Mouse (Mus musculus) MEL (cell line): ENCODE results near the gene Pstk. TPM values are rescaled to one million over a fixed set of nuclear protein-coding genes. Genes with fewer than 3 reads are reported as not detected.

ENCODE experiments used
- DNase-seq: peaks from one replicate; pipeline ENCODE4 v3.0.0; 2011; ENCODE audit warnings: low read depth, low spot score
- H3K27ac ChIP-seq: 2 replicates; pipeline ENCODE4 v1.5.1; 2012; ENCODE audit warnings: low read depth, mild to moderate bottlenecking, control low read depth, low read length, moderate library complexity; ENCODE audit not compliant: control insufficient read depth
- H3K27me3 ChIP-seq, 2 experiments: fragments of 150-350 bp in 1 of 2; sonication (generic) in 1 of 2; 2 replicates each; pipeline ENCODE4 v1.6.1; 2012; ENCODE audit warnings: low read length in 2 of 2, mild to moderate bottlenecking in 2 of 2, improper control_type of control experiment in 1 of 2, moderate library complexity in 1 of 2; ENCODE audit not compliant: insufficient read depth in 2 of 2, control insufficient read depth in 1 of 2
- H3K36me3 ChIP-seq, 2 experiments: 2 replicates each; pipeline ENCODE4 v1.6.1; 2012 to 2014; ENCODE audit warnings: low read length in 2 of 2, improper control_type of control experiment in 1 of 2, inconsistent platforms in 1 of 2, mild to moderate bottlenecking in 1 of 2; ENCODE audit not compliant: insufficient read depth in 2 of 2, control insufficient read depth in 1 of 2
- H3K4me1 ChIP-seq, 2 experiments: fragments of 150-350 bp in 1 of 2; sonication (generic) in 1 of 2; 2 replicates each; pipeline ENCODE4 v1.6.1; 2012; ENCODE audit warnings: low read length in 2 of 2, improper control_type of control experiment in 1 of 2, mild to moderate bottlenecking in 1 of 2; ENCODE audit not compliant: insufficient read depth in 2 of 2, control insufficient read depth in 1 of 2
- H3K4me3 ChIP-seq, 2 experiments: fragments of 150-350 bp in 1 of 2; sonication (generic) in 1 of 2; 2 replicates each; pipeline ENCODE4 v1.5.1; 2012; ENCODE audit warnings: low read depth in 2 of 2, low read length in 2 of 2, mild to moderate bottlenecking in 2 of 2, moderate library complexity in 2 of 2, control low read depth in 1 of 2, improper control_type of control experiment in 1 of 2; ENCODE audit not compliant: control insufficient read depth in 1 of 2, insufficient read depth in 1 of 2
- H3K79me2 ChIP-seq: 2 replicates; pipeline ENCODE4 v1.6.1; 2012; ENCODE audit warnings: mild to moderate bottlenecking, low read length, moderate library complexity; ENCODE audit not compliant: control insufficient read depth, poor library complexity, insufficient read depth
- H3K9ac ChIP-seq: 2 replicates; pipeline ENCODE4 v1.6.1; 2012; ENCODE audit warnings: low read depth, mild to moderate bottlenecking, control low read depth, low read length, moderate library complexity; ENCODE audit not compliant: control insufficient read depth, poor library complexity, severe bottlenecking
- H3K9me3 ChIP-seq: fragments of 150-350 bp; sonication (generic); replicated peaks from 2 replicates; pipeline ENCODE4 v1.6.1; 2012; ENCODE audit warnings: mild to moderate bottlenecking, low read length, improper control_type of control experiment, moderate library complexity; ENCODE audit not compliant: insufficient read depth
- BHLHE40 ChIP-seq: IDR thresholded peaks from 2 replicates; pipeline ENCODE4 v1.6.1; 2012; ENCODE audit warnings: low read depth, mild to moderate bottlenecking, inconsistent platforms, low read length, improper control_type of control experiment, borderline replicate concordance
- CTCF ChIP-seq, 3 experiments: IDR thresholded peaks in 2 of 3; conservative IDR thresholded peaks in 1 of 3; 2 replicates each; pipeline ENCODE4 v1.5.1; 2011 to 2012; ENCODE audit warnings: low read length in 3 of 3, low read depth in 2 of 3, mild to moderate bottlenecking in 2 of 3, improper control_type of control experiment in 1 of 3, inconsistent platforms in 1 of 3, mixed read lengths in 1 of 3, moderate library complexity in 1 of 3; ENCODE audit not compliant: control insufficient read depth in 1 of 3, insufficient read depth in 1 of 3, poor library complexity in 1 of 3, severe bottlenecking in 1 of 3
- EP300 ChIP-seq, 2 experiments: IDR thresholded peaks; 2 replicates each; pipeline ENCODE4 v1.6.1; 2011; ENCODE audit warnings: improper control_type of control experiment in 2 of 2, low read length in 2 of 2, low read depth in 1 of 2, mild to moderate bottlenecking in 1 of 2
- ETS1 ChIP-seq: IDR thresholded peaks from 2 replicates; pipeline ENCODE4 v1.6.1; 2012; ENCODE audit warnings: low read depth, mild to moderate bottlenecking, inconsistent platforms, low read length, improper control_type of control experiment, moderate library complexity
- KAT2A ChIP-seq: conservative IDR thresholded peaks from 2 replicates; pipeline ENCODE4 v1.6.1; 2012; ENCODE audit warnings: low read depth, low read length, improper control_type of control experiment, inconsistent platforms
- MAFK ChIP-seq: IDR thresholded peaks from 2 replicates; pipeline ENCODE4 v1.6.1; 2011; ENCODE audit warnings: low read depth, mild to moderate bottlenecking, low read length, improper control_type of control experiment, borderline replicate concordance
- MEF2A ChIP-seq: IDR thresholded peaks from 2 replicates; pipeline ENCODE4 v1.6.1; 2014; ENCODE audit warnings: low read depth, mild to moderate bottlenecking, inconsistent platforms, low read length, improper control_type of control experiment; ENCODE audit not compliant: poor library complexity, insufficient replicate concordance, severe bottlenecking; ENCODE audit errors: extremely low read depth
- MXI1 ChIP-seq: IDR thresholded peaks from 2 replicates; pipeline ENCODE4 v1.6.1; 2011; ENCODE audit warnings: mild to moderate bottlenecking, low read depth, low read length, improper control_type of control experiment
- MYC ChIP-seq: IDR thresholded peaks from 2 replicates; pipeline ENCODE4 v1.6.1; 2011; ENCODE audit warnings: low read depth, mild to moderate bottlenecking, low read length, improper control_type of control experiment, moderate library complexity
- NELFE ChIP-seq: IDR thresholded peaks from 2 replicates; pipeline ENCODE4 v1.6.1; 2011; ENCODE audit warnings: low read depth, low read length, improper control_type of control experiment
- NRF1 ChIP-seq: IDR thresholded peaks from 2 replicates; pipeline ENCODE4 v1.6.1; 2014; ENCODE audit warnings: low read depth, mild to moderate bottlenecking, inconsistent platforms, low read length, improper control_type of control experiment, moderate library complexity; ENCODE audit not compliant: poor library complexity, insufficient read depth, severe bottlenecking
- POLR2A ChIP-seq, 2 experiments: IDR thresholded peaks; 2 replicates each; pipeline ENCODE4 v1.6.1; 2011 to 2012; ENCODE audit warnings: low read length in 2 of 2, mild to moderate bottlenecking in 2 of 2, control low read depth in 1 of 2, improper control_type of control experiment in 1 of 2, low read depth in 1 of 2, moderate library complexity in 1 of 2; ENCODE audit not compliant: control insufficient read depth in 1 of 2, insufficient read depth in 1 of 2, poor library complexity in 1 of 2
- SIN3A ChIP-seq: IDR thresholded peaks from 2 replicates; pipeline ENCODE4 v1.6.1; 2012; ENCODE audit warnings: low read length, improper control_type of control experiment, inconsistent platforms
- SMC3 ChIP-seq: IDR thresholded peaks from 2 replicates; pipeline ENCODE4 v1.6.1; 2011; ENCODE audit warnings: low read depth, low read length, improper control_type of control experiment
- TAL1 ChIP-seq: IDR thresholded peaks from 2 replicates; pipeline ENCODE4 v1.6.1; 2012; ENCODE audit warnings: mild to moderate bottlenecking, inconsistent platforms, low read length, moderate library complexity, mixed read lengths
- TBP ChIP-seq: IDR thresholded peaks from 2 replicates; pipeline ENCODE4 v1.8.0; 2011; ENCODE audit warnings: low read depth, low read length, improper control_type of control experiment
- TCF12 ChIP-seq: IDR thresholded peaks from 2 replicates; pipeline ENCODE4 v1.6.1; 2014; ENCODE audit warnings: low read depth, mild to moderate bottlenecking, inconsistent platforms, low read length, improper control_type of control experiment, moderate library complexity
- UBTF ChIP-seq: IDR thresholded peaks from 2 replicates; pipeline ENCODE4 v1.6.1; 2012; ENCODE audit warnings: low read depth, mild to moderate bottlenecking, inconsistent platforms, low read length, improper control_type of control experiment, moderate library complexity, borderline replicate concordance; ENCODE audit not compliant: insufficient read depth
- USF2 ChIP-seq, 2 experiments: IDR thresholded peaks; 2 replicates each; pipeline ENCODE4 v1.6.1; 2011 to 2012; ENCODE audit warnings: improper control_type of control experiment in 2 of 2, low read length in 2 of 2, borderline replicate concordance in 1 of 2, inconsistent platforms in 1 of 2, low read depth in 1 of 2, mild to moderate bottlenecking in 1 of 2; ENCODE audit not compliant: insufficient read depth in 1 of 2
- ZC3H11A ChIP-seq: IDR thresholded peaks from 2 replicates; pipeline ENCODE4 v1.6.1; 2012; ENCODE audit warnings: low read depth, mild to moderate bottlenecking, inconsistent platforms, low read length, improper control_type of control experiment
- ZKSCAN1 ChIP-seq: IDR thresholded peaks from 2 replicates; pipeline ENCODE4 v1.6.1; 2012; ENCODE audit warnings: low read depth, mild to moderate bottlenecking, inconsistent platforms, low read length, improper control_type of control experiment, moderate library complexity
- ZNF384 ChIP-seq: IDR thresholded peaks from 2 replicates; pipeline ENCODE4 v1.6.1; 2012; ENCODE audit warnings: low read depth, mild to moderate bottlenecking, inconsistent platforms, low read length, improper control_type of control experiment
- polyA plus RNA-seq, 2 experiments: library from polyadenylated mRNA; stranded (reverse) in 1 of 2; unstranded in 1 of 2; fragments of >175 nt in 1 of 2; fragments of >200 nt in 1 of 2; gene quantifications; 2 replicates each; pipeline versions ENCODE4 v1.2.1 to v1.2.4; 2012; ENCODE audit warnings: low replicate concordance in 2 of 2, low read depth in 1 of 2; ENCODE audit not compliant: insufficient read length in 2 of 2, insufficient read depth in 1 of 2, missing spikeins in 1 of 2
- total RNA-seq: library from RNA; depleted of rRNA; stranded (reverse); fragments of 300-350 nt; gene quantifications from 2 replicates; pipeline ENCODE4 v1.2.3, GENCODE M21; 2012

Pstk gene
- total and polyA plus RNA-seq, 3 experiments: 36.1 to 57.5 TPM; not detected in 1

GRCm38 (mm10) chr7:131356105-131356504, 14.8 kb upstream of the Pstk start:
- Histone ChIP-seq H3K4me1 (peaks cover under 1 to 3% of the 10 kb centered on the region in 2 experiments; a peak in 2 of 4 replicates), H3K27me3 (no peaks in the 10 kb centered on the region), H3K79me2 (peaks cover 3% of the 10 kb centered on the region; the same call in 1 of the 2 replicates), H3K9me3 (no peaks in the 10 kb centered on the region), H3K9ac (no peak overlapping the region), H3K27ac (no peak overlapping the region), H3K4me3 (no peak overlapping the region), H3K36me3 (peaks cover 8 to 15% of the 10 kb centered on the region in 2 experiments)
- no peak for DNase-seq
- TF ChIP-seq MEF2A (no peak), MAFK (no peak), UBTF (no peak)

- no peaks in the 10 kb centered on the region for H3K9me3 ChIP-seq
- DNase-seq: no peak
- peak overlapping the region; percentile 67 to 99 for H3K4me3 ChIP-seq
- TF ChIP-seq UBTF: peak; percentile 48; the same call in 1 of the 2 replicates
- peak in 1 of 2 experiments; percentile 2; a peak in 1 of 4 replicates for TF ChIP-seq POLR2A (IDR thresholded peaks at IDR 0.05; ENCODE audit: control insufficient read depth in 1 of 2, insufficient read depth in 1 of 2, low read depth in 1 of 2, low read length in 2 of 2, poor library complexity in 1 of 2)
- TF ChIP-seq TAL1: no peak
- TF ChIP-seq CTCF (IDR thresholded peaks at IDR 0.05 in 2 of 3, conservative IDR thresholded peaks at IDR 0.05 in 1 of 3; ENCODE audit: control insufficient read depth in 1 of 3, insufficient read depth in 1 of 3, low read depth in 2 of 3, low read length in 3 of 3, poor library complexity in 1 of 3, severe bottlenecking in 1 of 3): no peak
- no peak for TF ChIP-seq MEF2A
- no peak for TF ChIP-seq TBP
- peak overlapping the region; percentile 99 for H3K9ac ChIP-seq
- H3K27ac ChIP-seq: peak overlapping the region; percentile 83
- H3K27me3 ChIP-seq: no peaks in the 10 kb centered on the region
- peaks cover 15% of the 10 kb centered on the region for H3K79me2 ChIP-seq
- peaks cover 3 to 9% of the 10 kb centered on the region in 2 experiments for H3K4me1 ChIP-seq
- peaks cover 6 to 14% of the 10 kb centered on the region in 2 experiments for H3K36me3 ChIP-seq
Measured at GRCm38 (mm10) chr7:131362269-131362614, 8.7 kb upstream of the Pstk start.

GRCm38 (mm10) chr7:131362615-131363300, 8.2 kb upstream of the Pstk start, which contains the start of gene 2310057M21Rik:
2310057M21Rik (minus strand) TSS chr7:131362759.
- peak within 1 kb of the TSS; percentile 99 for H3K9ac ChIP-seq
- no peaks in the 10 kb centered on the region for H3K27me3 ChIP-seq
- peaks cover 6 to 14% of the 10 kb centered on the region in 2 experiments for H3K36me3 ChIP-seq
- peaks cover 15% of the 10 kb centered on the region for H3K79me2 ChIP-seq
- peak within 1 kb of the TSS; percentile 83 for H3K27ac ChIP-seq
- no peaks in the 10 kb centered on the region for H3K9me3 ChIP-seq
- peaks cover 3 to 9% of the 10 kb centered on the region in 2 experiments for H3K4me1 ChIP-seq
- peak; percentile 98 for DNase-seq
- peak within 1 kb of the TSS; percentile 67 to 99 for H3K4me3 ChIP-seq
- TF ChIP-seq MXI1 (peak; percentile 84), USF2 (IDR thresholded peaks at IDR 0.05; ENCODE audit: borderline replicate concordance in 1 of 2, insufficient read depth in 1 of 2, low read depth in 1 of 2, low read length in 2 of 2) (no peak), CTCF (IDR thresholded peaks at IDR 0.05 in 2 of 3, conservative IDR thresholded peaks at IDR 0.05 in 1 of 3; ENCODE audit: control insufficient read depth in 1 of 3, insufficient read depth in 1 of 3, low read depth in 2 of 3, low read length in 3 of 3, poor library complexity in 1 of 3, severe bottlenecking in 1 of 3) (no peak), KAT2A (no peak; the same call in 1 of the 2 replicates), TCF12 (peak; percentile 53; the same call in 1 of the 2 replicates), POLR2A (IDR thresholded peaks at IDR 0.05; ENCODE audit: control insufficient read depth in 1 of 2, insufficient read depth in 1 of 2, low read depth in 1 of 2, low read length in 2 of 2, poor library complexity in 1 of 2) (peak; percentile 72 to 74; a peak in 2 of 4 replicates), ZKSCAN1 (no peak), ZC3H11A (no peak), MEF2A (no peak), ETS1 (peak; percentile 59; the same call in 1 of the 2 replicates), EP300 (IDR thresholded peaks at IDR 0.05; ENCODE audit: low read depth in 1 of 2, low read length in 2 of 2) (no peak), SIN3A (peak; percentile 92), SMC3 (no peak), NRF1 (peak; percentile 96), BHLHE40 (peak; percentile 68; the same call in 1 of the 2 replicates), MYC (peak; percentile 48; the same call in 1 of the 2 replicates), NELFE (peak; percentile 86), ZNF384 (no peak)
